Mouse (Mus musculus) E14TG2a.4 (cell line): ENCODE results near the gene Tmem132b.

Source experiments
- CTCF ChIP-seq: conservative IDR thresholded peaks from 2 replicates; pipeline ENCODE4 v1.5.1; 2014; ENCODE audit warnings: low read length
- NANOG ChIP-seq: IDR thresholded peaks from 2 replicates; pipeline ENCODE4 v1.6.1; 2014; ENCODE audit warnings: borderline replicate concordance, low read length, mixed read lengths
- POU5F1 ChIP-seq: IDR thresholded peaks from 2 replicates; pipeline ENCODE4 v1.6.1; 2014; ENCODE audit warnings: low read length, borderline replicate concordance

DNA sequence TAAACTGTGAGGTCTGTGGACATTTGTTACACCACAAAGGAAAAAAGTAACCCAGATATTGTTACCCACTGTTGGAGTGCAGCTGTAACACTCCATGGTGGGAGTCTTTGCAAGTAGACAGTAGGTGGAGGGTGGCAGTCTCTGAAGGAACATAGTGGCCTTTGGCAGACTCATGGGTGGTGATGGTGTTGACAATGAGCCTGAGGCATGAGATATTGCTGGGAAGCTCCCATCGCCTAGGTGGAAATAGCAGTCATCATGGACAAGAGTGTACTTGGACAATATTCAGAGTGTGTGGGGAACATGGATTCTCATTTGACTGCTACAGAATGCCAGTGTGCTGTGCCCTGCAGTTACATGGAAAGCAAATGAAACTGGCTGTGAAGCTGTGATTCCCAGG, 248.8 kb downstream of the Tmem132b start:
- TF ChIP-seq CTCF, result no peak
- TF ChIP-seq POU5F1, result no peak
- TF ChIP-seq NANOG, result no peak
